Mouse (Mus musculus) G1E (cell line): ENCODE data around the gene Gipc3.

Experiments used
- CTCF ChIP-seq: IDR thresholded peaks from 2 replicates; pipeline ENCODE4 v1.5.1; 2012; ENCODE audit warnings: low read depth, low read length, inconsistent platforms, mixed read lengths
- GATA1 ChIP-seq: IDR thresholded peaks from 2 replicates; pipeline ENCODE4 v1.6.1; 2012; ENCODE audit warnings: borderline replicate concordance, low read length, inconsistent platforms, mixed read lengths

GRCm38 (mm10) chr10:81325781-81326180, 17.3 kb downstream of the Gipc3 start:
- no peak for TF ChIP-seq CTCF
- TF ChIP-seq GATA1 = no peak
